In genomic region chr3:107038156-107038536, GRCm38 (mm10) we compare ENCODE assay signal across 8 mouse cellular contexts. TPM values are rescaled to one million over a fixed set of nuclear protein-coding genes. Genes with fewer than 3 reads are reported as not detected.
DNase-seq lines count a peak whose midpoint lies in the region; ATAC-seq and TF ChIP-seq lines count a peak whose summit lies in the region.

No protein-coding gene starts in this region.

- peak; percentile 94 for TF ChIP-seq EP300 in CH12.LX (IDR thresholded peaks at IDR 0.05; ENCODE audit: low read length)

- no peak for TF ChIP-seq RAD21 in CH12.LX (IDR thresholded peaks at IDR 0.05; ENCODE audit: low read depth, low read length)

- WGBS in heart, embryonic 15.5 days: 78% methylated on average over 6 of the region's 6 CpGs
- WGBS in hindbrain, embryonic 15.5 days: 81% methylated on average over 6 of the region's 6 CpGs
- 84% methylated on average over 6 of the region's 6 CpGs for WGBS in midbrain, embryonic 14.5 days

- no peaks in the 10 kb centered on the region for H3K9me3 ChIP-seq in heart, embryonic 15.5 days (replicated peaks)
- peaks cover 19% of the 10 kb centered on the region for H3K9me3 ChIP-seq in CH12.LX (replicated peaks; ENCODE audit: low read length)
- H3K9me3 ChIP-seq in hindbrain, embryonic 15.5 days: no peaks in the 10 kb centered on the region
- H3K9me3 ChIP-seq in midbrain, embryonic 14.5 days (ENCODE audit: control insufficient read depth, low read length): no peaks in the 10 kb centered on the region

- peaks cover 16% of the 10 kb centered on the region for H3K4me1 ChIP-seq in heart, embryonic 15.5 days (replicated peaks)
- H3K4me1 ChIP-seq in CH12.LX (ENCODE audit: control insufficient read depth in 1 of 2, insufficient read depth in 2 of 2): peaks cover 2 to 32% of the 10 kb centered on the region in 2 experiments; a peak in 2 of 4 replicates
- H3K4me1 ChIP-seq in hindbrain, embryonic 15.5 days (replicated peaks): peaks cover 59% of the 10 kb centered on the region
- peaks cover 41% of the 10 kb centered on the region for H3K4me1 ChIP-seq in midbrain, embryonic 14.5 days (ENCODE audit: control insufficient read depth, insufficient read depth, low read length)

- TF ChIP-seq CTCF in CH12.LX (conservative IDR thresholded peaks at IDR 0.05 in 1 of 2, IDR thresholded peaks at IDR 0.05 in 1 of 2; ENCODE audit: low read depth in 2 of 2, low read length in 2 of 2): no peak
- TF ChIP-seq CTCF in gastrocnemius, adult 2 months (IDR thresholded peaks at IDR 0.05): no peak

- no peak for ATAC-seq in heart, embryonic 15.5 days (replicated peaks; ENCODE audit: insufficient number of reproducible peaks, insufficient read depth, low FRiP score, low read depth)
- no peak for ATAC-seq in hindbrain, embryonic 15.5 days (ENCODE audit: low FRiP score, low read depth)
- ATAC-seq in midbrain, embryonic 14.5 days (ENCODE audit: low FRiP score, low TSS enrichment): no peak

- H3K27me3 ChIP-seq in heart, embryonic 15.5 days: peaks cover 31% of the 10 kb centered on the region
- peaks cover 4% of the 10 kb centered on the region for H3K27me3 ChIP-seq in CH12.LX (replicated peaks)
- no peaks in the 10 kb centered on the region for H3K27me3 ChIP-seq in hindbrain, embryonic 15.5 days
- H3K27me3 ChIP-seq in midbrain, embryonic 14.5 days (ENCODE audit: control insufficient read depth, insufficient read depth, low read length): no peaks in the 10 kb centered on the region

- TF ChIP-seq POLR2A in CH12.LX (IDR thresholded peaks at IDR 0.05; ENCODE audit: low read depth, low read length): no peak

- H3K79me2 ChIP-seq in CH12.LX (replicated peaks; ENCODE audit: control insufficient read depth, extremely low read depth, insufficient read depth, poor library complexity, severe bottlenecking): no peaks in the 10 kb centered on the region

- no peak for DNase-seq in heart, postnatal 4 days
- peak; percentile 73 for DNase-seq in CH12.LX (ENCODE audit: extremely low read depth)
- no peak for DNase-seq in midbrain, embryonic 14.5 days
- no peak for DNase-seq in urinary bladder, postnatal 4 days (ENCODE audit: low spot score in 2 of 2)
- no peak for DNase-seq in kidney, postnatal 25 days
- no peak for DNase-seq in gastrocnemius, adult 2 months

- peak overlapping the region; percentile 70; the same call in 1 of the 2 replicates for H3K4me3 ChIP-seq in heart, embryonic 15.5 days
- peak overlapping the region; percentile 27 to 32 (median 31) for H3K4me3 ChIP-seq in CH12.LX (replicated peaks in 1 of 3; ENCODE audit: low read depth in 2 of 3, low read length in 2 of 3, poor library complexity in 1 of 3)
- H3K4me3 ChIP-seq in hindbrain, embryonic 15.5 days: peak overlapping the region; percentile 71
- peak overlapping the region; percentile 83 for H3K4me3 ChIP-seq in midbrain, embryonic 14.5 days (replicated peaks; ENCODE audit: low read depth, low read length)
- no peak overlapping the region for H3K4me3 ChIP-seq in gastrocnemius, adult 2 months

- dilution Hi-C loops in CH12.LX (cut with MboI; ENCODE audit: extremely low pct_ligation_motif_present, extremely low pct_unique_long_range_greater_than_20kb, low sequenced_read_pairs): no loop called here

- in situ Hi-C loops in CH12.LX (cut with MboI; ENCODE audit: low pct_ligation_motif_present, low pct_unique_long_range_greater_than_20kb, low sequenced_read_pairs): no loop called here

- intact Hi-C loops in gastrocnemius, adult 2 months (cut with DNase I): no loop called here

- no peak overlapping the region for H3K9ac ChIP-seq in heart, embryonic 15.5 days
- peak overlapping the region; percentile 37; the same call in 1 of the 2 replicates for H3K9ac ChIP-seq in CH12.LX (ENCODE audit: insufficient read depth, low read depth)
- H3K9ac ChIP-seq in hindbrain, embryonic 15.5 days: no peak overlapping the region
- H3K9ac ChIP-seq in midbrain, embryonic 14.5 days (replicated peaks; ENCODE audit: low read length): no peak overlapping the region; the same call in 1 of the 2 replicates

- peak overlapping the region; percentile 99; the same call in 1 of the 2 replicates for H3K4me2 ChIP-seq in heart, embryonic 15.5 days
- H3K4me2 ChIP-seq in CH12.LX (ENCODE audit: insufficient read depth, low read depth, poor library complexity, severe bottlenecking): peak overlapping the region; percentile 52
- H3K4me2 ChIP-seq in hindbrain, embryonic 15.5 days: peak overlapping the region; percentile 77
- H3K4me2 ChIP-seq in midbrain, embryonic 14.5 days (ENCODE audit: low read length): peak overlapping the region; percentile 77

- H3K36me3 ChIP-seq in heart, embryonic 15.5 days: no peaks in the 10 kb centered on the region
- H3K36me3 ChIP-seq in CH12.LX (replicated peaks in 1 of 2; ENCODE audit: control insufficient read depth in 1 of 2, insufficient read depth in 1 of 2, low read length in 1 of 2): no peaks in the 10 kb centered on the region
- no peaks in the 10 kb centered on the region for H3K36me3 ChIP-seq in hindbrain, embryonic 15.5 days
- H3K36me3 ChIP-seq in midbrain, embryonic 14.5 days (ENCODE audit: control insufficient read depth, insufficient read depth, low read length): no peaks in the 10 kb centered on the region

- peak overlapping the region; percentile 22; the same call in 1 of the 2 replicates for H3K27ac ChIP-seq in heart, embryonic 15.5 days
- peak overlapping the region; percentile 36; the same call in 1 of the 2 replicates for H3K27ac ChIP-seq in CH12.LX (ENCODE audit: insufficient read depth, low read depth)
- no peak overlapping the region for H3K27ac ChIP-seq in hindbrain, embryonic 15.5 days (replicated peaks)
- H3K27ac ChIP-seq in midbrain, embryonic 14.5 days (replicated peaks; ENCODE audit: low read depth, low read length): no peak overlapping the region
- no peak overlapping the region for H3K27ac ChIP-seq in gastrocnemius, adult 2 months

TF ChIP-seq in CH12.LX, 34 proteins besides CTCF, POLR2A, EP300 and RAD21:
- TF ChIP-seq CHD2 (IDR thresholded peaks at IDR 0.05; ENCODE audit: low read length) (0 out of 2 replicates have a peak, but pooled peaks have one; percentile 65), SIN3A (IDR thresholded peaks at IDR 0.05; ENCODE audit: low read length) (0 out of 2 replicates have a peak, but pooled peaks have one; percentile 41), ZMIZ1 (IDR thresholded peaks at IDR 0.05; ENCODE audit: low read depth, low read length) (no peak), TBP (conservative IDR thresholded peaks at IDR 0.05; ENCODE audit: low read depth, low read length) (no peak), ZNF384 (IDR thresholded peaks at IDR 0.05; ENCODE audit: low read depth, low read length) (peak; percentile 86), JUND (conservative IDR thresholded peaks at IDR 0.05; ENCODE audit: low read depth, low read length) (0 out of 2 replicates have a peak, but pooled peaks have one; percentile 61), IRF4 (IDR thresholded peaks at IDR 0.05; ENCODE audit: low read depth, low read length) (peak; percentile 93), TCF12 (IDR thresholded peaks at IDR 0.05; ENCODE audit: low read depth, low read length) (peak; percentile 45; the same call in 1 of the 2 replicates), BHLHE40 (IDR thresholded peaks at IDR 0.05; ENCODE audit: low read depth, low read length) (peak; percentile 52), RCOR1 (conservative IDR thresholded peaks at IDR 0.05; ENCODE audit: low read depth, low read length) (peak; percentile 68; the same call in 1 of the 2 replicates), JUN (IDR thresholded peaks at IDR 0.05; ENCODE audit: insufficient read depth, low read depth, low read length) (peak; percentile 32; the same call in 1 of the 2 replicates), NELFE (IDR thresholded peaks at IDR 0.05; ENCODE audit: low read depth, low read length) (no peak), MAFK (IDR thresholded peaks at IDR 0.05; ENCODE audit: insufficient replicate concordance, low read length) (peak; percentile 53; the same call in 1 of the 2 replicates), ETS1 (conservative IDR thresholded peaks at IDR 0.05; ENCODE audit: low read depth, low read length) (peak; percentile 59; the same call in 1 of the 2 replicates)

RNA-seq across cellular contexts. Expression of gene Kcna3, which starts 2.2 kb away (rescaled TPM):
- polyA plus RNA-seq in heart, embryonic 15.5 days (2015; fragmentation: Nextera tagmentation; extraction: Ambion mirVana): 0.71 and 2.5 TPM in 2 replicates
- under 1 TPM; 0.50 to 0.69 TPM for total RNA-seq in heart, postnatal 4 days (2021)
- 0.84 and 0.85 TPM in 2 replicates for total RNA-seq in CH12.LX (2012; rRNA removed)
- not detected in 2 replicates for total RNA-seq in CH12.LX (2014; rRNA removed)
- not detected in 2 replicates for polyA plus RNA-seq in CH12.LX (2012; ENCODE audit: insufficient read length, low read depth)
- polyA plus RNA-seq in hindbrain, embryonic 15.5 days (2015; fragmentation: Nextera tagmentation; extraction: Ambion mirVana): 11.6 and 12.0 TPM in 2 replicates
- 13.1 and 16.0 TPM in 2 replicates for polyA plus RNA-seq in midbrain, embryonic 14.5 days (2014; fragmentation: Nextera tagmentation; extraction: Ambion mirVana)
- not detected for total RNA-seq in gastrocnemius, adult 2 months (2021)

Comparison
In these comparisons a context has a peak if more than half of its experiments do, and no peak if none do; other contexts are left out.
1. H3K27ac ChIP-seq: peak in heart, embryonic 15.5 days (single experiment) and CH12.LX (single experiment); none in hindbrain, embryonic 15.5 days (single experiment), midbrain, embryonic 14.5 days (single experiment) and gastrocnemius, adult 2 months (single experiment).
2. Peak in every context shown above with its lines, with median percentiles within 50 percentile points of each other: H3K4me2 ChIP-seq.